Mouse (Mus musculus) kidney, adult 8-10 months (tissue): ENCODE results near the gene Cog6.

ENCODE experiments used
- DNase-seq, 2 experiments: peaks; one replicate each; pipeline ENCODE4 v3.0.0; 2022

Gene Cog6

DNA sequence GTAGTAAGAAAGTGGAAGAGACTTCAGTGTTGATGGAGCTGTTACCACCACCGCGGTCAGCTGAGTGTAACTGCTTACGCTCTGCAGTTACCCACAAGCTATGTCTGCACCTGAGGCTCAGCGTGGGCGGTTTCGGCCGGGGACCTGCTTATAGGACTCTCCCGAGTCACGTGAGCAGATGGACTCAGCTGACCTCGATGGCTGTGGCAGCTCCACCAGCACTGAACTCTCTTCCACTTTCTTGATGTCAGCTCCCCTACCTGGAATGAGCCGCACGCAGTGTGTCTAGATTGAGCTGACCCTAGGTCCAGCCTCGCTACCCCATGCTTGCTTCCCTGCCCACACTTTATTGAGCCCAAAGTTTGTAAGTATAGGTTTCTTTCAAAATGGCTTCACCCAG lies 56.1 kb downstream of the Cog6 start:
- no peak for DNase-seq

DNA sequence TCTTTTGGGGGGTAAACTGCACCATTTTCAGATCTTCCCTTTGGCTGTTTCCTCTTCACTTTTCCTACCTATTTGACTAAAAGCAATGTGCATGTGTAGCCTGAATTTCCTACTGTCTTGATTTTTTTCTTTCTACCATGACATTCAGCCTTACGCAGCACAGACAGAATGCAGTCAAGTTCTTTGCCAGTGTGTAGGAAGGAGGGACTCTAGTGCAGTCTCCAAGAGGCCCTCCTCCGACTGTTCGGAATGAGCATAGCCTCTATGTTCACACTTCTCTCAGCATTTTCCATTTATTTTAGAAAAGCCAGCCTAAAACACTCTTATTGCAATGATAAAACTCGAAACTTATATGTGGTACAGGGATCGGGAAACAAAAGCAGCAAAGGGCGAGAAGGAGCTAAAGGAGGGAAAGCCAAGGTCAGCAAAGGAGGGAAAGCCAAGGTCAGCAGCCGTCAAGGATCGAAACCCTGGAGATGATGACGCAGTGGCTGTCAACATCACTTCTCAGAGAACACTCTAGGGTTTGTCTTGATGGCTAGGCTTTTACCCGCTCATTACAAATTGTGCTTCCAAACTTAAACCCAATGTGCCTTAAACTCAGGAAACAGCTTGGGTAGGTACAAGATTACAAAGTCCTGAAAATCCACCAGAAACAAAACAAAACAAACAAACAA lies 58.5 kb downstream of the Cog6 start:
- DNase-seq, result no peak

DNA sequence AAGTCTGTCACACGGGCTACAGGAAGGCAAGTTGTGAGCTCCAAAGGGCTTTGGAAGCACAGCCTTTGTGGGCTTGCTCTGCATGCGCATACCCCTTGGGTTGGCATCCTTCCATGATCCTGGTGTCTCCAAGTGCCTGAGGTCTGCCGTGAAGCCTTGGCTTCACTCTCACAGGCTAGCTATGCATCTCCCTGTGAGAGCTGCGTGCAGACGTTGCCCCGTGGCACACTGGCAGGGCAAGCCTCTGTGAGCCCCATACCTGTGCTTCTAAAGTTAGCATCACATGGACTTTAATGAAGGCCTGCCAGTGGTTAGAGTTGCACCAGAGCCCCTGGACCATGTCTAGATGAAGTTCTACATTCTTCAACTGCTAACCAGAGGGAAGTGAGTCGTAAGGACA lies 59.2 kb downstream of the Cog6 start:
- DNase-seq, result no peak

DNA sequence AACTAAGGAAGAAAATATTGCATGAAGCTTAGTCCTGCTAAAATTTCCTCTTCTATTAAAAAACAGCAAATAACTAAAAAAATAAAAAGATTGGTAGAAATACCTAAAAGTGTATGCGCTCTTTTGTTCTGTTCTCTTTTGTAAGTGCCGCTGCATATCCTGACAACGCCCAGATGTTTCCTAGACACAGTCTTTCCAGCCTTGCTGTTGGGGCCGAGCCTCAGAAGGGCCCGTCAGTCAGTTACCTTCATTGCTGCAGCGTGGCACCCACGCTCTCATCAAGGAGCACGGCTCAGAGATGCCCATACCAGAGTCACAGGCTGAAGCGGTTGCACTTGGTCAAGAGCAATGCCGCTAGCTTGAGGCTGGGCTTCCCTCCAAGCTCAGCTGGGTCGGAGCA lies 60.8 kb downstream of the Cog6 start:
- DNase-seq, result peak in 1 of 2 experiments; percentile 17

DNA sequence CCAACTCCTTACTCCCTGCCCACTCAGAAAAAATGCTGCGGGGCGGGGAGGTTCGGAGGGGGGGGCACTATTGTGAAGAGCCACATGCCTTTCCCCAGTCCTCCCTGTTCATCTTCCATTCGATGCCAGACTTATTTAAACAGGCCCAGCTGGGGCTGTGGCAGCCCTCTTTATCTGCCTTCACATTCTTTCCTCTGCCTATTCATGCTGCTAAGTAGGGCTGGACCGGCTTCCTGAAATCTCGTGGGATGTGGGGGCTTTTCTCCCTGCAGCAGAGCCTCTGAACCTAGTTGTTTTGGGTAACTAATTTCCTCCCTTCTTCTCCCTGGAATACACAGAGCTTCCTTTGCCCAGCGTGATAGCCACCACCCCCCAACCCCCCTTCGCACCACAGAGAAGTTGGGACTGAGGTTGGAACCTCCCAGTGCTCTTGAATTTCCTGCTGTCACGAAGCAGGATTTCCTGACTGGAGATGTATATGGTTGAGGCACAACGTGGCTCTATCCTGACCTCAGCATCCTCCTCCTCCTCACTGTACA lies 61.5 kb downstream of the Cog6 start:
- DNase-seq, result peak; percentile 55 to 60

DNA sequence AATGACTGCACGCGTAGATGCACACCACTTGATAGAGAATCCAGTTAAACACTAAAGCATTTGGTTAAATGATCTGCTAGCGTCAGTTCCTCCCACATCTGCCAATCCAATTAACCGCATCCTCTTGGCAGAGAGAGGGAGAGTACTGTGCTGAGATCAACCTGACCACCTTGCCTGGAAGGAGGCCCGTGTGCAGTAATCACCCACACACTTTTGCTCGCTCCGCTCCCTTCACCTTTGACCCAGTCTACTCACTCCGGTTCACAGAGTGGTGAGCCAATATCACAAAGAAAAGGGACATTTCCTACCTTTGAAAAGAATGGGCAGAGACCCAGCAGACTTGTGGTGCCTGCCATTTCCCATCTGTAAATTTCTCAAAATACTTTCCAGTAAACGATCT lies 62.4 kb downstream of the Cog6 start:
- peak; percentile 50 to 72 for DNase-seq

DNA sequence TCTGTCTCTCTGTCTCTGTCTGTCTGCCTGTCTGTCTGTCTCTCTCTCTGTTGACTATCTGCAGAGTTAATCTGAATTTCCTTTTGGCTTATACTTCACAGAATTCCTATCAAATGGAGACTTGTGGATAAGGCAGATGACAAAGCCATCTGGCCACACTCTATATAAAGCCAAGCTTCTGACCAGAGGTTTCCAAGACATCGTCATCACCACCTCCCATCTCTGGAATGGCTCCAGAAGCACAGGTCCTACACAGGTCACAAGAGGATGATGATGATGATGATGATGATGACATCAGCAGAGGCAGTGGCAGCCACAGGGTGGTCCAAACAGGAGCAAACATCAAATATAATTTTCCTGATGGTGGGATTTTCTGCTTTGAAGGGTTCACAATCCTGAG lies 63.2 kb downstream of the Cog6 start:
- no peak for DNase-seq

DNA sequence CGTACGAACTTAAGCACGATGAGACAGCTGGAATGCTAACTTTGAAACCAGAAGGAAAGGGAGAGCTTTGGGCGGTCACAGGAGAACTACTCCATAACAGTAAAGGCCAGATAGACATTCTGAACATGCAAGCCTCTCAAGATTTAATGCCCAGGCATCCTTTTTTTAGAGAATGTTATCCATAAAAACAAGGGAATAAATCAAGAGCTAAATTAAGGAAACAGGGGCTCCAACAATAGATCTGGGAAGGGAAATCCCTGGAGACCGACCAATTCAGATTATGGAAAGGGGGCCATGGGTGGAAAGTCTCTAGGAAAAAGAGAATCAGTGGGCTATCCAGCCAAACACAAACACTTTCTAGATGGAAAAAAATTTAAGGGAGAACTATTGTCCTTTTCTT lies 68.2 kb downstream of the Cog6 start:
- peak in 1 of 2 experiments; percentile 39 for DNase-seq

DNA sequence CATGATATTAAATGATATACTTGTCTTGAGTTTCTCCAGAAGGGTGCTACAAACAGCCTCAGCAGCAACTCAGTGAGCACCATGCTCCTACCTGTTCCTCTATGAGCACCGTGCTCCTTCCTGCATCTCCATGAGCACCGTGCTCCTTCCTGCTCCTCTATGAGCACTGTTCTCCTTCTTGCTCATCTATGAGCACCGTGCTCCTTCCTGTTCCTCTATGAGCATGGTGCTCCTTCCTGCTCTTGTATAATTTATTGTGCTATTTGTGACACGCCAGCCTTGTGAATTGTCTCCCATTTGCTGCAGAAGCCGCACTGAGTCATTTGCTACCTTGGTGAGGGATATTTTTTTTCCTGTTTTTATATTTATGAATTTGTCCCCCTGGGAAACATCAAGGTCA lies 69.6 kb downstream of the Cog6 start:
- DNase-seq, result peak in 1 of 2 experiments; percentile 14

DNA sequence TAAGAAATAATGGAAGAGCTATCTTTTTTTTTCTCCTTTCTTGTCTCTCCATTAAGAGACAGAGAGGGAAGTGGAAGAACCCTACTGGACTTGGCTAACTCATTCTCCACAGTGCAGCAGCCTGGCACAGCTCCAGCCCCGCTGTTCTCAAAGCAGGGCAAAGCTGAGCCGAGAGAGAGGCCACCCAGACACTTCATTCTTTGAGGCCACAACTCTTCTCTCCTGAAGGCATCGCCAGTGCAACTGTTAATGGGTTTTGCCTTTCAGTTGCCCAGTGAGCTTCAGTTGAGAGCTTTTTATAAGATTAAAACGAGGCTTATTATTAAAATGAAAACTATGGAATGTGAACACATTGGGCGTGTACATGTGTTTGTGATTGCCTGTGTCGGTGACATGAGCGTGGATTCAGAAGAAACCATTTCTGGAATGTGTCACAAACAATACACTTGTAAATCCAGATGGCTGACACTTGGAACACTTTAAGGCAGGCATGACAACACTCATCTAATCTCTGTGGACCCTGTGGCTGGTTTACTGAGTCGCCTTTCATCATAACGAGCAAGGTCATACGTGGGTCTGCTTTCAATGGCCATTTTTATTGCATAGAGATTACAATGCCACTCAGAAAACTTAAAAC lies 76.1 kb downstream of the Cog6 start:
- DNase-seq, result peak in 1 of 2 experiments; percentile 35

DNA sequence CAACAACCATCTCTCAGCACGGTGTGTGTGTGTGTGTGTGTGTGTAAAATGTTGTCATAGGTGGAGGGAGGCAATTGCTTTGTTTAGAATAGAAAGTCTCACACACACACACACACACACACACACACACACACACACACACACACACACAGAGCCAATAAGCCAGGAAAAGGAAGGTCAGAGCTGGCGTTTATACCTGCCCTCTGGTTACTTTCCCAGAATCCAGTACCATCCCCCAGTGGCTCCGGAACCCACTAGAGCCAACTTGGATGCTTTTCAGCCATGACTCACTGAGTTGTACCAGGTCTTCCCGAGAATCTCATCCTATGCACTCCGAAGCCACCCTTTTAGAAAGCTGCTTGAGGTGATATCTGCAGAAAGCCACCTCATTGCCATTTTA lies 78.6 kb downstream of the Cog6 start:
- DNase-seq, result peak; percentile 28 to 40

DNA sequence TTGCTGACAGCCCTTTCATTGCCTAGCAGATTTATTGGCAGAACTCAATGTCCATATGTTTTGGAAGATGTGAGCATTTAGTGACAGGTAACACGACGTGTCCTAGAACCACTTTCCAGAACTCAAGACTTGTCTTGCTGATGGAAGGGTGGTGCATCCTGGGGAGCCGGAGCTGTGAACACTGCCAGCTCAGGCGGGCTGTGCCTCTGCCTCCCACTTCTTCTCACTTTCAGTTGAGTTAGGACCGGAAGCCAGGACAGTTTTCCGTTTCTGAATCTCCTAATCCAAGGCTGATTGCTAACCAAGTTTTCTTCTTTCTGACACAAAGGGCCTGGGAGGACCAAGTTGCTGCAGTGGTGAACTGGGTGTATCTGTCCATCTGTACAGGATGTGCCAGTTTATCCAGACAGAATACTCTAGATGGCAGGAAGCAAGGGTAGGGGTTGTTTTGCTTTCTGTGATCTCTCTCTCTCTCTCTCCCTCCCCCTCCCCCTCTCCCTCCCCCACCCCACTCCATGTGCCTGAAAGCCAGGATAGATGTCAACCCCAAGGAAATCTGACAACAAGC lies 79.2 kb downstream of the Cog6 start:
- DNase-seq, result no peak

DNA sequence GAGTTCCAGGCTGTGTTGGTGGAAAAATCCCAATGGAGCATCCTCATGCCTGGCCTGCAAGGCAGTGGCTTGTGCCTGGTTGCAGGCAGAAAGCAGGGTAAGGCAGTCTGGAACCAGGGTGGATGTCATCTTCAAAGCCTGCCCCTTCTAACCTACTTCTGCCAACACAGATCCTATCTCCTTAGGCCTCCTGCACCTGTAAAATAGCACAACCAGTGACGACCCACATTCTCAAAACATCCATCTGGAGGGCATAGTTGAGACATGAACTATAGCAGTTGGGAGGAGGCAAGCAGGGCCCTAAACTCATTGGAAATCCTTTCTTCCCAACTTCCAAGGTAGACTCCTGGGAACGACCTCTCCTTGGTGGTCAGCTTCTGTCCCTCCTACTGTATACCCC lies 85.1 kb downstream of the Cog6 start:
- no peak for DNase-seq
